Mouse (Mus musculus) Muller cell, postnatal 12 days (primary cell): ENCODE measurements at regions not wholly inside any gene's neighbourhood (a gene's known extent, or its start where the extent isn't known, plus 50 kb on each side); places are given as distances from the start of the nearest gene placed in this dataset.

Experiments
- DNase-seq: peaks from one replicate; pipeline ENCODE4 v3.0.0-alpha.2; 2015; ENCODE audit errors: inconsistent ontology term

- no peak for DNase-seq
These were observed 1014.3 kb downstream of the Adgrl2 start for GRCm38 (mm10) chr3:147976069-147976468.

- DNase-seq: no peak
These were observed 1014.9 kb downstream of the Adgrl2 start for GRCm38 (mm10) chr3:147975500-147975899.

- DNase-seq: no peak
These were observed 1015.8 kb downstream of the Adgrl2 start for GRCm38 (mm10) chr3:147974515-147974914.

- DNase-seq: no peak
These were observed 1022.1 kb downstream of the Adgrl2 start for GRCm38 (mm10) chr3:147968271-147968670.

- DNase-seq: no peak
These were observed 1022.5 kb downstream of the Adgrl2 start for GRCm38 (mm10) chr3:147967866-147968265.

- no peak for DNase-seq
These were observed 1023.1 kb downstream of the Adgrl2 start for GRCm38 (mm10) chr3:147967261-147967660.

GRCm38 (mm10) chr3:147966827-147967226 lies 1023.5 kb downstream of the Adgrl2 start:
- DNase-seq: no peak

GRCm38 (mm10) chr3:147966379-147966778 lies 1024.0 kb downstream of the Adgrl2 start:
- no peak for DNase-seq

- no peak for DNase-seq
These were observed 1026.5 kb downstream of the Adgrl2 start for GRCm38 (mm10) chr3:147963698-147964476.

- no peak for DNase-seq
These were observed 1042.2 kb downstream of the Adgrl2 start for GRCm38 (mm10) chr3:147948041-147948592.

- no peak for DNase-seq
These were observed 1047.0 kb downstream of the Adgrl2 start for GRCm38 (mm10) chr3:147943314-147943713.

GRCm38 (mm10) chr3:147930811-147931251 lies 1059.5 kb downstream of the Adgrl2 start:
- DNase-seq: no peak

GRCm38 (mm10) chr3:147920181-147920580 lies 1068.0 kb downstream of the Ttll7 start:
- DNase-seq: no peak

- DNase-seq: peak; percentile 24
These were observed 1067.5 kb downstream of the Ttll7 start for GRCm38 (mm10) chr3:147919701-147920100.

- no peak for DNase-seq
These were observed 1067.0 kb downstream of the Ttll7 start for GRCm38 (mm10) chr3:147919146-147919545.

- no peak for DNase-seq
These were observed 1044.6 kb downstream of the Ttll7 start for GRCm38 (mm10) chr3:147896751-147897150.

- DNase-seq: no peak
These were observed 1039.5 kb downstream of the Ttll7 start for GRCm38 (mm10) chr3:147891682-147892081.

GRCm38 (mm10) chr3:147886261-147886893 lies 1034.2 kb downstream of the Ttll7 start:
- DNase-seq: no peak

GRCm38 (mm10) chr3:147882936-147883645 lies 1030.9 kb downstream of the Ttll7 start:
- DNase-seq: no peak

- no peak for DNase-seq
These were observed 1026.5 kb downstream of the Ttll7 start for GRCm38 (mm10) chr3:147878690-147879089.

- DNase-seq: no peak
These were observed 1016.1 kb downstream of the Ttll7 start for GRCm38 (mm10) chr3:147868281-147868680.

GRCm38 (mm10) chr3:147853346-147853745 lies 1001.2 kb downstream of the Ttll7 start:
- DNase-seq: peak; percentile 75
